Comparison of ENCODE assay signal across 11 mouse cellular contexts in genomic region chr5:30914849-30915248, GRCm38 (mm10). TPM values are rescaled to one million over a fixed set of nuclear protein-coding genes. Genes with fewer than 3 reads are reported as not detected.
DNase-seq lines count a peak whose midpoint lies in the region; ATAC-seq lines count a peak whose summit lies in the region.
"Had no signal": no experiment of that assay in that cellular context is flagged by ENCODE, and none has a peak within 500 bp of the region (broad histone marks: within the 10 kb centered on the region; RNA-seq: fewer than 3 reads in every experiment).

No protein-coding gene starts in this region.

- peaks cover 39% of the 10 kb centered on the region for H3K4me1 ChIP-seq in forebrain, embryonic 12.5 days
- H3K4me1 ChIP-seq in forebrain, embryonic 15.5 days, result peaks cover 28% of the 10 kb centered on the region
- H3K4me1 ChIP-seq in midbrain, embryonic 11.5 days (ENCODE audit: control insufficient read depth, insufficient read depth, low read length), result peaks cover 20% of the 10 kb centered on the region; the same call in 1 of the 2 replicates
- peaks cover 32% of the 10 kb centered on the region for H3K4me1 ChIP-seq in midbrain, embryonic 13.5 days (replicated peaks)
- H3K4me1 ChIP-seq in intestine, embryonic 14.5 days (replicated peaks; ENCODE audit: control insufficient read depth, insufficient read depth, low read length), result peaks cover 30% of the 10 kb centered on the region
- H3K4me1 ChIP-seq in neural tube, embryonic 13.5 days (replicated peaks), result peaks cover 44% of the 10 kb centered on the region

- H3K9ac ChIP-seq in forebrain, embryonic 12.5 days, result 0 out of 2 replicates have a peak overlapping the region, but pooled peaks have one; percentile 36
- H3K9ac ChIP-seq in forebrain, embryonic 15.5 days (replicated peaks), result no peak overlapping the region
- 0 out of 2 replicates have a peak overlapping the region, but pooled peaks have one; percentile 9 for H3K9ac ChIP-seq in midbrain, embryonic 11.5 days (ENCODE audit: low read length)
- no peak overlapping the region for H3K9ac ChIP-seq in midbrain, embryonic 13.5 days (replicated peaks)
- peak overlapping the region; percentile 84 for H3K9ac ChIP-seq in intestine, embryonic 14.5 days (ENCODE audit: low read length)
- H3K9ac ChIP-seq in neural tube, embryonic 13.5 days, result peak overlapping the region; percentile 63; the same call in 1 of the 2 replicates

- WGBS in forebrain, embryonic 12.5 days, result 85% methylated on average over 6 of the region's 6 CpGs
- WGBS in forebrain, embryonic 15.5 days, result 89% methylated on average over 6 of the region's 6 CpGs
- 78% methylated on average over 6 of the region's 6 CpGs for WGBS in midbrain, embryonic 11.5 days
- 83% methylated on average over 6 of the region's 6 CpGs for WGBS in midbrain, embryonic 13.5 days
- WGBS in intestine, embryonic 14.5 days, result 42% methylated on average over 6 of the region's 6 CpGs
- 72% methylated on average over 6 of the region's 6 CpGs for WGBS in neural tube, embryonic 13.5 days

- no peaks in the 10 kb centered on the region for H3K27me3 ChIP-seq in forebrain, embryonic 12.5 days
- H3K27me3 ChIP-seq in forebrain, embryonic 15.5 days, result no peaks in the 10 kb centered on the region
- no peaks in the 10 kb centered on the region for H3K27me3 ChIP-seq in midbrain, embryonic 11.5 days (ENCODE audit: control insufficient read depth, insufficient read depth, low read length)
- H3K27me3 ChIP-seq in midbrain, embryonic 13.5 days, result no peaks in the 10 kb centered on the region
- H3K27me3 ChIP-seq in intestine, embryonic 14.5 days (replicated peaks; ENCODE audit: control insufficient read depth, insufficient read depth, low read length), result no peaks in the 10 kb centered on the region
- H3K27me3 ChIP-seq in neural tube, embryonic 13.5 days, result no peaks in the 10 kb centered on the region

- no peak for DNase-seq in midbrain, embryonic 11.5 days (ENCODE audit: low spot score, missing footprints)
- no peak for DNase-seq in intestine, embryonic 14.5 days (ENCODE audit: low spot score)
- DNase-seq in cerebellum, adult 11 months, result no peak
- DNase-seq in spleen, adult 18-20 months, result no peak
- DNase-seq: right cerebral cortex, adult 18-20 months had no signal

- peak overlapping the region; percentile 16; the same call in 1 of the 2 replicates for H3K4me3 ChIP-seq in forebrain, embryonic 12.5 days (replicated peaks)
- H3K4me3 ChIP-seq in forebrain, embryonic 15.5 days, result no peak overlapping the region
- H3K4me3 ChIP-seq in midbrain, embryonic 11.5 days (ENCODE audit: low read depth, low read length), result no peak overlapping the region
- H3K4me3 ChIP-seq in midbrain, embryonic 13.5 days (replicated peaks), result no peak overlapping the region
- H3K4me3 ChIP-seq in intestine, embryonic 14.5 days (ENCODE audit: low read depth, low read length), result peak overlapping the region; percentile 75
- peak overlapping the region; percentile 35 for H3K4me3 ChIP-seq in neural tube, embryonic 13.5 days
- H3K4me3 ChIP-seq: left cerebral cortex, adult 2 months had no signal

- H3K27ac ChIP-seq in forebrain, embryonic 12.5 days, result peak overlapping the region; percentile 73; the same call in 1 of the 2 replicates
- no peak overlapping the region for H3K27ac ChIP-seq in forebrain, embryonic 15.5 days (replicated peaks)
- H3K27ac ChIP-seq in midbrain, embryonic 11.5 days (ENCODE audit: low read depth, low read length), result 0 out of 2 replicates have a peak overlapping the region, but pooled peaks have one; percentile 35
- H3K27ac ChIP-seq in midbrain, embryonic 13.5 days, result no peak overlapping the region
- H3K27ac ChIP-seq in intestine, embryonic 14.5 days (ENCODE audit: low read depth), result peak overlapping the region; percentile 96
- no peak overlapping the region for H3K27ac ChIP-seq in neural tube, embryonic 13.5 days (replicated peaks)
- H3K27ac ChIP-seq: left cerebral cortex, adult 2 months had no signal

- H3K9me3 ChIP-seq in forebrain, embryonic 12.5 days, result no peaks in the 10 kb centered on the region
- H3K9me3 ChIP-seq in forebrain, embryonic 15.5 days, result no peaks in the 10 kb centered on the region
- no peaks in the 10 kb centered on the region for H3K9me3 ChIP-seq in midbrain, embryonic 11.5 days (ENCODE audit: control insufficient read depth, low read length)
- H3K9me3 ChIP-seq in midbrain, embryonic 13.5 days, result no peaks in the 10 kb centered on the region
- no peaks in the 10 kb centered on the region for H3K9me3 ChIP-seq in intestine, embryonic 14.5 days (ENCODE audit: control insufficient read depth, low read length)
- no peaks in the 10 kb centered on the region for H3K9me3 ChIP-seq in neural tube, embryonic 13.5 days

- ATAC-seq in forebrain, embryonic 12.5 days (ENCODE audit: low FRiP score), result no peak
- ATAC-seq in forebrain, embryonic 15.5 days (replicated peaks), result no peak
- ATAC-seq in midbrain, embryonic 11.5 days (ENCODE audit: low FRiP score), result no peak
- no peak for ATAC-seq in midbrain, embryonic 13.5 days
- ATAC-seq in intestine, embryonic 14.5 days (replicated peaks; ENCODE audit: low FRiP score, low TSS enrichment, low read depth), result no peak
- no peak for ATAC-seq in neural tube, embryonic 13.5 days (ENCODE audit: low read depth)
- ATAC-seq: activated CD4-positive, CD25-positive, alpha-beta regulatory T cell, adult 4 months had no signal

- no peaks in the 10 kb centered on the region for H3K36me3 ChIP-seq in forebrain, embryonic 12.5 days (replicated peaks)
- H3K36me3 ChIP-seq in forebrain, embryonic 15.5 days, result no peaks in the 10 kb centered on the region
- no peaks in the 10 kb centered on the region; the same call in 1 of the 2 replicates for H3K36me3 ChIP-seq in midbrain, embryonic 11.5 days (ENCODE audit: control insufficient read depth, insufficient read depth, low read length)
- no peaks in the 10 kb centered on the region for H3K36me3 ChIP-seq in midbrain, embryonic 13.5 days
- peaks cover 31% of the 10 kb centered on the region for H3K36me3 ChIP-seq in intestine, embryonic 14.5 days (ENCODE audit: control insufficient read depth, insufficient read depth, low read length)
- no peaks in the 10 kb centered on the region for H3K36me3 ChIP-seq in neural tube, embryonic 13.5 days

- peak overlapping the region; percentile 31 for H3K4me2 ChIP-seq in forebrain, embryonic 12.5 days
- H3K4me2 ChIP-seq in forebrain, embryonic 15.5 days (replicated peaks), result no peak overlapping the region
- H3K4me2 ChIP-seq in midbrain, embryonic 11.5 days, result 0 out of 2 replicates have a peak overlapping the region, but pooled peaks have one; percentile 10
- no peak overlapping the region for H3K4me2 ChIP-seq in midbrain, embryonic 13.5 days (replicated peaks)
- H3K4me2 ChIP-seq in intestine, embryonic 14.5 days (ENCODE audit: low read length), result peak overlapping the region; percentile 89
- peak overlapping the region; percentile 46 for H3K4me2 ChIP-seq in neural tube, embryonic 13.5 days

RNA-seq across cellular contexts. Expression of gene Emilin1, which starts 1.6 kb away (rescaled TPM):
- 39.1 and 52.4 TPM in 2 replicates for polyA plus RNA-seq in forebrain, embryonic 12.5 days (2016; fragmentation: Nextera tagmentation; extraction: Ambion mirVana)
- polyA plus RNA-seq in forebrain, embryonic 15.5 days (2015; fragmentation: Nextera tagmentation; extraction: Ambion mirVana), result 12.0 and 12.9 TPM in 2 replicates
- polyA plus RNA-seq in midbrain, embryonic 11.5 days (2014; fragmentation: Nextera tagmentation; extraction: Ambion mirVana), result 28.1 and 30.3 TPM in 2 replicates
- polyA plus RNA-seq in midbrain, embryonic 13.5 days (2015; fragmentation: Nextera tagmentation; extraction: Ambion mirVana), result 14.1 and 16.6 TPM in 2 replicates
- 187 and 209 TPM in 2 replicates for polyA plus RNA-seq in intestine, embryonic 14.5 days (2014; fragmentation: Nextera tagmentation; extraction: Ambion mirVana)
- 30.7 and 43.9 TPM in 2 replicates for polyA plus RNA-seq in neural tube, embryonic 13.5 days (2015; fragmentation: Nextera tagmentation; extraction: Ambion mirVana)

RNA-seq across cellular contexts. Expression of gene Khk, which starts 6.4 kb away (rescaled TPM):
- 4.7 and 7.7 TPM in 2 replicates for polyA plus RNA-seq in forebrain, embryonic 12.5 days (2016; fragmentation: Nextera tagmentation; extraction: Ambion mirVana)
- 5.1 and 5.5 TPM in 2 replicates for polyA plus RNA-seq in forebrain, embryonic 15.5 days (2015; fragmentation: Nextera tagmentation; extraction: Ambion mirVana)
- polyA plus RNA-seq in midbrain, embryonic 11.5 days (2014; fragmentation: Nextera tagmentation; extraction: Ambion mirVana), result 4.6 and 6.9 TPM in 2 replicates
- polyA plus RNA-seq in midbrain, embryonic 13.5 days (2015; fragmentation: Nextera tagmentation; extraction: Ambion mirVana), result 5.6 and 6.8 TPM in 2 replicates
- 21.6 and 21.9 TPM in 2 replicates for polyA plus RNA-seq in intestine, embryonic 14.5 days (2014; fragmentation: Nextera tagmentation; extraction: Ambion mirVana)
- 11.4 and 11.9 TPM in 2 replicates for polyA plus RNA-seq in neural tube, embryonic 13.5 days (2015; fragmentation: Nextera tagmentation; extraction: Ambion mirVana)

RNA-seq across cellular contexts. Expression of gene Ost4, which starts 7.3 kb away (rescaled TPM):
- 302 and 315 TPM in 2 replicates for polyA plus RNA-seq in forebrain, embryonic 12.5 days (2016; fragmentation: Nextera tagmentation; extraction: Ambion mirVana)
- 243 and 273 TPM in 2 replicates for polyA plus RNA-seq in forebrain, embryonic 15.5 days (2015; fragmentation: Nextera tagmentation; extraction: Ambion mirVana)
- 340 and 376 TPM in 2 replicates for polyA plus RNA-seq in midbrain, embryonic 11.5 days (2014; fragmentation: Nextera tagmentation; extraction: Ambion mirVana)
- 270 and 306 TPM in 2 replicates for polyA plus RNA-seq in midbrain, embryonic 13.5 days (2015; fragmentation: Nextera tagmentation; extraction: Ambion mirVana)
- 482 and 490 TPM in 2 replicates for polyA plus RNA-seq in intestine, embryonic 14.5 days (2014; fragmentation: Nextera tagmentation; extraction: Ambion mirVana)
- polyA plus RNA-seq in neural tube, embryonic 13.5 days (2015; fragmentation: Nextera tagmentation; extraction: Ambion mirVana), result 258 and 278 TPM in 2 replicates

RNA-seq across cellular contexts. Expression of gene Agbl5, which starts 26.4 kb away (rescaled TPM):
- polyA plus RNA-seq in forebrain, embryonic 12.5 days (2016; fragmentation: Nextera tagmentation; extraction: Ambion mirVana), result 28.8 TPM in 2 replicates
- polyA plus RNA-seq in forebrain, embryonic 15.5 days (2015; fragmentation: Nextera tagmentation; extraction: Ambion mirVana), result 23.2 and 23.9 TPM in 2 replicates
- 22.0 and 22.3 TPM in 2 replicates for polyA plus RNA-seq in midbrain, embryonic 11.5 days (2014; fragmentation: Nextera tagmentation; extraction: Ambion mirVana)
- polyA plus RNA-seq in midbrain, embryonic 13.5 days (2015; fragmentation: Nextera tagmentation; extraction: Ambion mirVana), result 23.3 and 29.2 TPM in 2 replicates
- 25.4 and 26.4 TPM in 2 replicates for polyA plus RNA-seq in intestine, embryonic 14.5 days (2014; fragmentation: Nextera tagmentation; extraction: Ambion mirVana)
- polyA plus RNA-seq in neural tube, embryonic 13.5 days (2015; fragmentation: Nextera tagmentation; extraction: Ambion mirVana), result 25.8 and 29.3 TPM in 2 replicates

RNA-seq across cellular contexts. Expression of gene Cgref1, which starts 30.5 kb away (rescaled TPM):
- polyA plus RNA-seq in forebrain, embryonic 12.5 days (2016; fragmentation: Nextera tagmentation; extraction: Ambion mirVana), result 6.4 and 7.3 TPM in 2 replicates
- polyA plus RNA-seq in forebrain, embryonic 15.5 days (2015; fragmentation: Nextera tagmentation; extraction: Ambion mirVana), result 15.9 and 18.5 TPM in 2 replicates
- polyA plus RNA-seq in midbrain, embryonic 11.5 days (2014; fragmentation: Nextera tagmentation; extraction: Ambion mirVana), result 6.7 and 8.5 TPM in 2 replicates
- polyA plus RNA-seq in midbrain, embryonic 13.5 days (2015; fragmentation: Nextera tagmentation; extraction: Ambion mirVana), result 23.0 TPM in 2 replicates
- polyA plus RNA-seq in intestine, embryonic 14.5 days (2014; fragmentation: Nextera tagmentation; extraction: Ambion mirVana), result 10.3 and 14.2 TPM in 2 replicates
- 33.7 and 38.1 TPM in 2 replicates for polyA plus RNA-seq in neural tube, embryonic 13.5 days (2015; fragmentation: Nextera tagmentation; extraction: Ambion mirVana)

Comparison
In these comparisons a context has a peak if more than half of its experiments do, and no peak if none do; other contexts are left out.
1. H3K27ac ChIP-seq: peak in forebrain, embryonic 12.5 days (single experiment), midbrain, embryonic 11.5 days (single experiment) and intestine, embryonic 14.5 days (single experiment); none in forebrain, embryonic 15.5 days (single experiment), midbrain, embryonic 13.5 days (single experiment) and neural tube, embryonic 13.5 days (single experiment).
2. H3K4me2 ChIP-seq: peak in forebrain, embryonic 12.5 days (single experiment), midbrain, embryonic 11.5 days (single experiment), intestine, embryonic 14.5 days (single experiment) and neural tube, embryonic 13.5 days (single experiment); none in forebrain, embryonic 15.5 days (single experiment) and midbrain, embryonic 13.5 days (single experiment).
3. H3K4me3 ChIP-seq: peak in forebrain, embryonic 12.5 days (single experiment), intestine, embryonic 14.5 days (single experiment) and neural tube, embryonic 13.5 days (single experiment); none in forebrain, embryonic 15.5 days (single experiment), midbrain, embryonic 11.5 days (single experiment) and midbrain, embryonic 13.5 days (single experiment).
4. H3K9ac ChIP-seq: peak in forebrain, embryonic 12.5 days (single experiment), midbrain, embryonic 11.5 days (single experiment), intestine, embryonic 14.5 days (single experiment) and neural tube, embryonic 13.5 days (single experiment); none in forebrain, embryonic 15.5 days (single experiment) and midbrain, embryonic 13.5 days (single experiment).